Mouse (Mus musculus) lung, embryonic 16.5 days (tissue): ENCODE data around the gene Tuba1c. TPM values are rescaled to one million over a fixed set of nuclear protein-coding genes. Genes with fewer than 3 reads are reported as not detected.
A peak's percentile ranks its signal among the peaks of the same experiment; 100 is the strongest.

Experiments
- ATAC-seq: fragments of 200-750 bp; cut with Nextera tagmentation; 2 replicates; pipeline ENCODE4 v1.8.0; 2017; ENCODE audit warnings: low read depth, mild to moderate bottlenecking, moderate library complexity
- H3K27ac ChIP-seq: fragments of 300-500 bp; sonication (generic); 2 replicates; pipeline ENCODE4 v1.5.1; 2014; ENCODE audit warnings: mild to moderate bottlenecking, control low read depth, low read length
- H3K27me3 ChIP-seq: fragments of 300-500 bp; sonication (generic); 2 replicates; pipeline ENCODE4 v1.6.1; 2014; ENCODE audit warnings: low read depth, low read length, mixed read lengths; ENCODE audit not compliant: control insufficient read depth, insufficient read depth
- H3K36me3 ChIP-seq: fragments of 300-500 bp; sonication (generic); 2 replicates; pipeline ENCODE4 v1.6.1; 2014; ENCODE audit warnings: low read length; ENCODE audit not compliant: control insufficient read depth, insufficient read depth
- H3K4me1 ChIP-seq: fragments of 300-500 bp; sonication (generic); replicated peaks from 2 replicates; pipeline ENCODE4 v1.6.1; 2014; ENCODE audit warnings: low read length, mixed read lengths; ENCODE audit not compliant: control insufficient read depth, insufficient read depth
- H3K4me2 ChIP-seq: fragments of 300-500 bp; sonication (generic); 2 replicates; pipeline ENCODE4 v1.6.1; 2014; ENCODE audit warnings: low read depth, low read length, control low read depth
- H3K4me3 ChIP-seq: fragments of 300-500 bp; sonication (generic); 2 replicates; pipeline ENCODE4 v1.5.1; 2014; ENCODE audit warnings: mild to moderate bottlenecking, low read length, control low read depth
- H3K9ac ChIP-seq: fragments of 300-500 bp; sonication (generic); 2 replicates; pipeline ENCODE4 v1.6.1; 2014; ENCODE audit warnings: low read length, control low read depth
- H3K9me3 ChIP-seq: fragments of 300-500 bp; sonication (generic); 2 replicates; pipeline ENCODE4 v1.6.1; 2016; ENCODE audit warnings: low read length; ENCODE audit not compliant: control insufficient read depth
- whole genome bisulfite sequencing: fragments of 180-500 bp; shearing (Covaris S2); extraction: QIAGEN DNeasy Blood & Tissue Kit; methylation state at CpG from one replicate; pipeline ENCODE4 v1.1.7; 2014; 5-methylcytosine and 5-hydroxymethylcytosine counted together
- polyA plus RNA-seq: library from polyadenylated mRNA; unstranded; fragments of >200 nt; fragmentation: Nextera tagmentation; extraction: Ambion mirVana; gene quantifications from 2 replicates; pipeline ENCODE4 v1.2.1, GENCODE M21; 2015

The Tuba1c gene
- polyA plus RNA-seq, 1 experiment from 2014 or later, result 226 TPM

GRCm38 (mm10) chr15:98994957-98995520 lies 34.7 kb upstream of the Tuba1c start:
- no peak for ATAC-seq
- WGBS, result 79% methylated on average over 9 of the region's 9 CpGs
- Histone ChIP-seq H3K4me1 (peaks cover 33% of the 10 kb centered on the region), H3K4me3 (no peak overlapping the region), H3K9me3 (no peaks in the 10 kb centered on the region), H3K27ac (no peak overlapping the region), H3K36me3 (no peaks in the 10 kb centered on the region), H3K4me2 (no peak overlapping the region), H3K27me3 (no peaks in the 10 kb centered on the region), H3K9ac (no peak overlapping the region)

- ATAC-seq, result no peak
- Histone ChIP-seq H3K27me3 (no peaks in the 10 kb centered on the region), H3K4me1 (peaks cover 26% of the 10 kb centered on the region), H3K9ac (no peak overlapping the region), H3K27ac (no peak overlapping the region), H3K36me3 (no peaks in the 10 kb centered on the region), H3K9me3 (no peaks in the 10 kb centered on the region), H3K4me3 (no peak overlapping the region), H3K4me2 (no peak overlapping the region)
- 75% methylated on average over 7 of the region's 7 CpGs for WGBS
Measured at GRCm38 (mm10) chr15:98996840-98997239, 32.9 kb upstream of the Tuba1c start.

- Histone ChIP-seq H3K4me1 (peaks cover 24% of the 10 kb centered on the region), H3K9ac (no peak overlapping the region), H3K27me3 (no peaks in the 10 kb centered on the region), H3K4me2 (no peak overlapping the region), H3K4me3 (no peak overlapping the region), H3K9me3 (no peaks in the 10 kb centered on the region), H3K27ac (peak overlapping the region; percentile 21), H3K36me3 (no peaks in the 10 kb centered on the region)
- 21% methylated on average over 13 of the region's 13 CpGs for WGBS
- ATAC-seq, result no peak
Measured at GRCm38 (mm10) chr15:98997938-98998774, 31.5 kb upstream of the Tuba1c start.

- 33% methylated on average over 6 of the region's 6 CpGs for WGBS
- no peak overlapping the region for H3K9ac ChIP-seq
- H3K27ac ChIP-seq, result 0 out of 2 replicates have a peak overlapping the region, but pooled peaks have one; percentile 21
- peaks cover 21% of the 10 kb centered on the region for H3K4me1 ChIP-seq
- no peaks in the 10 kb centered on the region for H3K36me3 ChIP-seq
- H3K4me2 ChIP-seq, result no peak overlapping the region
- no peaks in the 10 kb centered on the region for H3K27me3 ChIP-seq
- H3K4me3 ChIP-seq, result no peak overlapping the region
- no peaks in the 10 kb centered on the region; the same call in 1 of the 2 replicates for H3K9me3 ChIP-seq
- ATAC-seq, result no peak
Measured at GRCm38 (mm10) chr15:98998775-98999157, 30.9 kb upstream of the Tuba1c start.

- ATAC-seq, result peak; percentile 13; the same call in 1 of the 2 replicates
- Histone ChIP-seq H3K36me3 (no peaks in the 10 kb centered on the region), H3K27ac (peak overlapping the region; percentile 12; the same call in 1 of the 2 replicates), H3K4me2 (peak overlapping the region; percentile 60), H3K9me3 (no peaks in the 10 kb centered on the region; the same call in 1 of the 2 replicates), H3K4me3 (no peak overlapping the region), H3K4me1 (peaks cover 21% of the 10 kb centered on the region), H3K27me3 (no peaks in the 10 kb centered on the region), H3K9ac (peak overlapping the region; percentile 33; the same call in 1 of the 2 replicates)
- WGBS, result 31% methylated on average over 14 of the region's 14 CpGs
Measured at GRCm38 (mm10) chr15:99000535-99001283, 29.0 kb upstream of the Tuba1c start.

- Histone ChIP-seq H3K4me3 (peak overlapping the region; percentile 32), H3K36me3 (no peaks in the 10 kb centered on the region), H3K4me1 (peaks cover 21% of the 10 kb centered on the region), H3K9ac (peak overlapping the region; percentile 33), H3K27ac (peak overlapping the region; percentile 12; the same call in 1 of the 2 replicates), H3K9me3 (no peaks in the 10 kb centered on the region; the same call in 1 of the 2 replicates), H3K27me3 (no peaks in the 10 kb centered on the region), H3K4me2 (peak overlapping the region; percentile 60)
- peak; percentile 51 for ATAC-seq
- 8% methylated on average over 17 of the region's 17 CpGs for WGBS
Measured at GRCm38 (mm10) chr15:99001451-99001931, 28.2 kb upstream of the Tuba1c start.

- WGBS, result 86% methylated on average over 5 of the region's 5 CpGs
- no peak for ATAC-seq
- no peak overlapping the region for H3K9ac ChIP-seq
- peaks cover 15% of the 10 kb centered on the region for H3K4me1 ChIP-seq
- no peak overlapping the region for H3K27ac ChIP-seq
- no peak overlapping the region for H3K4me3 ChIP-seq
- H3K27me3 ChIP-seq, result no peaks in the 10 kb centered on the region
- H3K36me3 ChIP-seq, result no peaks in the 10 kb centered on the region
- H3K4me2 ChIP-seq, result no peak overlapping the region
- no peaks in the 10 kb centered on the region; the same call in 1 of the 2 replicates for H3K9me3 ChIP-seq
Measured at GRCm38 (mm10) chr15:99003600-99003999, 26.1 kb upstream of the Tuba1c start.

GRCm38 (mm10) chr15:99008801-99009241 lies 20.9 kb upstream of the Tuba1c start:
- H3K9me3 ChIP-seq, result no peaks in the 10 kb centered on the region
- no peaks in the 10 kb centered on the region for H3K36me3 ChIP-seq
- peak; percentile 73 for ATAC-seq
- peaks cover 3% of the 10 kb centered on the region; the same call in 1 of the 2 replicates for H3K4me1 ChIP-seq
- H3K27me3 ChIP-seq, result no peaks in the 10 kb centered on the region
- no peak overlapping the region for H3K4me2 ChIP-seq
- no peak overlapping the region for H3K27ac ChIP-seq
- 35% methylated on average over 6 of the region's 6 CpGs for WGBS
- no peak overlapping the region for H3K4me3 ChIP-seq
- H3K9ac ChIP-seq, result no peak overlapping the region
